Mouse (Mus musculus) bone marrow macrophage, adult 2 months (primary cell): ENCODE measurements around the gene Cpa1. TPM values are rescaled to one million over a fixed set of nuclear protein-coding genes. Genes with fewer than 3 reads are reported as not detected.

Experiments used
- H3K27ac ChIP-seq: 2 replicates; pipeline ENCODE4 v1.5.1; 2012; ENCODE audit warnings: low read depth, low read length; ENCODE audit not compliant: insufficient read depth
- H3K4me1 ChIP-seq: 2 replicates; pipeline ENCODE4 v1.6.1; 2012; ENCODE audit warnings: low read length; ENCODE audit not compliant: control insufficient read depth, insufficient read depth
- H3K4me3 ChIP-seq: 2 replicates; pipeline ENCODE4 v1.5.1; 2012; ENCODE audit warnings: mild to moderate bottlenecking, low read length, moderate library complexity; ENCODE audit not compliant: insufficient read depth
- CTCF ChIP-seq: IDR thresholded peaks from 2 replicates; pipeline ENCODE4 v1.5.1; 2012; ENCODE audit warnings: low read depth, mild to moderate bottlenecking, low read length, moderate library complexity
- POLR2A ChIP-seq: IDR thresholded peaks from 2 replicates; pipeline ENCODE4 v1.6.1; 2012; ENCODE audit warnings: mild to moderate bottlenecking, low read depth, low read length, borderline replicate concordance
- polyA plus RNA-seq: library from polyadenylated mRNA; stranded (reverse); fragments of >200 nt; gene quantifications from 2 replicates; pipeline ENCODE4 v1.2.4, GENCODE M21; 2012; ENCODE audit not compliant: missing spikeins, insufficient read depth, insufficient read length

Gene Cpa1
- polyA plus RNA-seq, 1 experiment: not detected

DNA sequence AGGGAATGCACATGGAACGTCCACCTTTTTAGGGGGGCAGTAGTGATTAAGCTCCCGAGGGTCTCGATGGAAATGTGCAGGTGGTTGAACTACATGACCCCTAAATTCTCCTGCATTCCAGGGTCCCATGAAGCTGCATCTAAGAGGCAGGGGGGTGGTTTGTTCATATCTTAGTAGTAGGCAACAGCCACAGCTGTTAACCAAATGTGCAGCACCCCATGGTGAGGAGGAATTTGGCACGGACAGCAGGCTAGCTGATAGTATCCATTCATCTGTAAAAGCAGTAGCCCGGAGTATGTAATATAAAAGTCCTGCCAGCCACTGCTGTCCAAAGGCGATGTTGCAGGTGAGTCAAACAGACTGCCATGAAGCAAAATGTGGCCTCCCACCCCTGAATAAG is 6.4 kb downstream of the Cpa1 start:
- Histone ChIP-seq H3K4me1 (no peaks in the 10 kb centered on the region), H3K4me3 (no peak overlapping the region), H3K27ac (no peak overlapping the region)
- TF ChIP-seq POLR2A (no peak), CTCF (no peak)

GRCm38 (mm10) chr6:30649651-30650296 is 10.8 kb downstream of the Cpa1 start:
- no peaks in the 10 kb centered on the region for H3K4me1 ChIP-seq
- no peak for TF ChIP-seq CTCF
- no peak overlapping the region for H3K4me3 ChIP-seq
- H3K27ac ChIP-seq: no peak overlapping the region

DNA sequence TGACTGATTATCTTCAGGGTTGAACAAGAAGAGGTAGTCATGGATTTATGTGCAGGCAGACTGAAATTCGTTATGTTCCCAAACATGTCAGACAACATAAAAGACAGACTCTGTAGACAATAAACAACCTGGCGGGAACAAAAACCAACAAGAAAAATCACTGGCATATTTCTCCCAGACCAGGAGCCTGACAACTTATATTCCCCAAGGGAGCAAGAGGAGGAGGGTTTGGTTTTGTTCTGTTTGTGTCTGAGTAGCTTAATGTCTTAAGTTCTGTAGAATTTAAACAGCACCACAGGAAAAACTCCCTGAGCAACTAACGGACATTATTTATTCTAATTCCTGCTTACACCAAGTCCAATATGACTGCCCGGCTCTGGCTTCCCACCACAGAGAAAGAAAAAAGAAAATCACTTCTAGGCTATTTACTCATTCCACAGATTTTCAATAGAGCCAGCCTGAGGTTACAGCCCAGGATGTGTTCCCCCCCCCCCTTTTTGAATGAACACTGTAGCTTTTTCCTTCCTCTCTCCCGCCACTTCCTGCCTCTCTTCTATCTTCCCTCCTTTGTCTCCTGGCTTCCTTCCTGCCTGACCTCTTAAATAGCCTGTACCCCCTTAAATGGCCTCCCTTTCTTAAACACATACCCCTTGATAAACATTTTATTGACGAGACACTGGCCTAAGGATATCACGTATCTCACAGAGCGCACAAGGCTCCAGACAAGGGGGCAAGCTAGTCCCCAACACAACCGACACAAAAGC is 13.6 kb downstream of the Cpa1 start:
- H3K27ac ChIP-seq: no peak overlapping the region
- H3K4me3 ChIP-seq: no peak overlapping the region
- TF ChIP-seq POLR2A: no peak
- TF ChIP-seq CTCF: no peak
- no peaks in the 10 kb centered on the region for H3K4me1 ChIP-seq

DNA sequence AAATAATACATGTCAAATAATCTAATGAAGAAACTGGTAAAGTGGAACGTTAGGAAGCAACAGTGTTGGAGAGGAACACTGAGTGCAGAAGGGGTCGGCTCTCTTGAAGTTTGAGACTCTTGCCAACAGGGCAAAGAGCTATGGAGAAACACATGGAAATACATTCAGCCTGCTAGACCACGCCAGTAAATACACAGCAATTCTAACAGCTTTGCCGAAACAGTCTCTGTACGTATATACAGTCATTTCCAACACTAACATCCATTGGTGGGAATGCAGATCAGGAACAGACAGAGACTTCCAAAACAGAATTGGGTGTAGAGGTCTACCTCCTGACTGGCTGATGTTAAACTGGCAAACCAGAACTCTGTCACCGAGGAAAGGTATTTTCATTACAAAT is 14.5 kb downstream of the Cpa1 start:
- TF ChIP-seq CTCF: no peak
- TF ChIP-seq POLR2A: no peak
- Histone ChIP-seq H3K4me1 (no peaks in the 10 kb centered on the region), H3K4me3 (no peak overlapping the region), H3K27ac (no peak overlapping the region)

DNA sequence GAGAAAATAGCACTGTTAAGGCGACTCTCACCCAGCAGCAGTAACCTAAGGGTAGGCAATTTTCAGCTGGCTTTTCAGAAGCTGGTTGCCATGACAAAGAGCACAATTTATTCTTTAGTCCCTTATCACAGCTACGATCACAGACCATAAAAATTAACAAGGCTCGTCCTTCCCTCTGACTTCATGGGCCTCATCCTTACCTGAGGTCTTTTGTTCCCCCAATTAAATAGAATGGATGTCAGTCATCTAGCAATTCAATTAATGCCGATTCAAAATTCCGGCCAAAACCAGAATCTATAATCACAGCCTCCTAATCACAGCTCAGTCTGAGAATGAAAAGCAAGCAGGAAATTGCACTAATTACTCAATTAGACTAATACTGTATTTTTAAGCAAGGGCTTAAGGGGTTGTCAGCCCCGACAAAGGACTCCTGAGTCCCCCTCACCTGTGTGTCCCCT is 15.4 kb downstream of the Cpa1 start:
- TF ChIP-seq CTCF (no peak), POLR2A (no peak)
- H3K4me3 ChIP-seq: no peak overlapping the region
- no peaks in the 10 kb centered on the region for H3K4me1 ChIP-seq
- H3K27ac ChIP-seq: no peak overlapping the region

GRCm38 (mm10) chr6:30654932-30655331 is 15.9 kb downstream of the Cpa1 start:
- TF ChIP-seq CTCF: no peak
- TF ChIP-seq POLR2A: no peak
- Histone ChIP-seq H3K4me3 (no peak overlapping the region), H3K27ac (no peak overlapping the region), H3K4me1 (no peaks in the 10 kb centered on the region)

DNA sequence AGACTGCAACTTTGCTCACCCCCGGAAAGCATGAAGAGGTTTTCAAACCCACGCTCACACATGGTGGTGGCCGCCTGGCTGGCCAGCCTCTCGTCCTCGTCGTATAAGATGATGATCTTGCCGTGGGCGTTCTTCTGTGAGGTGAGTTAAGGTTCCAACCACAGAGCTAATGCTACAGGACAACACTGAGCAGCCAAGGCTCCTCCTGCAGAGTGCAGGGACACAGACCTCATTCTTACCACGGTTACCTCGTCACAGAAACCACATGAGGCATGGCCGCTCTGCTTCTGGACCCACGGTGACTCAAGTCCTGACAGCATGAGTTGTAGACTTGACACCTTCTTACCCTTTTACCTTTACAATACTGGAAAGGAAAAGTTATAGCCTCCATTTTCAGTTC is 18.3 kb downstream of the Cpa1 start:
- Histone ChIP-seq H3K4me1 (no peaks in the 10 kb centered on the region), H3K27ac (no peak overlapping the region), H3K4me3 (no peak overlapping the region)
- no peak for TF ChIP-seq CTCF
- TF ChIP-seq POLR2A: no peak

GRCm38 (mm10) chr6:30658619-30659018 is 19.6 kb downstream of the Cpa1 start:
- H3K27ac ChIP-seq: no peak overlapping the region
- H3K4me3 ChIP-seq: no peak overlapping the region
- no peaks in the 10 kb centered on the region for H3K4me1 ChIP-seq
- TF ChIP-seq CTCF: no peak
- no peak for TF ChIP-seq POLR2A

DNA sequence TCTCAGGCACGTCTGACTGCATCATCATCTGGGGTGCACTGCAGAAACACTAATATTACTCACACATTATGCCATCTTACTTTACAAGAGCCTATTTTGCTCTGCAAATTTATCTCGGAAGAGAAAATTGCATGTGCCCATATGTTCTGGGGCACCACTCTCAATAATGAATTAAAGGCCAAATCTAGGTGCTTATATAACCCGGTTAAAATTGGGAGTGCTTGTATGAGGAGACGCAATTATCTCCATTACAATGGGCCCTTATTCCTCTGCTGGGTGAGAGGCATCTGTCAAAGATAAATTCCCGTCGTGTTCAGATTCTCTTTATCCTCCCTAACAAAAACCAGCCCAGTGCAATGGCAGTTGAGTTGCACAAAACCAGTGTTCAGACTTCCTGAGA is 25.8 kb downstream of the Cpa1 start:
- TF ChIP-seq CTCF (no peak), POLR2A (no peak)
- Histone ChIP-seq H3K4me1 (no peaks in the 10 kb centered on the region), H3K27ac (no peak overlapping the region), H3K4me3 (no peak overlapping the region)

DNA sequence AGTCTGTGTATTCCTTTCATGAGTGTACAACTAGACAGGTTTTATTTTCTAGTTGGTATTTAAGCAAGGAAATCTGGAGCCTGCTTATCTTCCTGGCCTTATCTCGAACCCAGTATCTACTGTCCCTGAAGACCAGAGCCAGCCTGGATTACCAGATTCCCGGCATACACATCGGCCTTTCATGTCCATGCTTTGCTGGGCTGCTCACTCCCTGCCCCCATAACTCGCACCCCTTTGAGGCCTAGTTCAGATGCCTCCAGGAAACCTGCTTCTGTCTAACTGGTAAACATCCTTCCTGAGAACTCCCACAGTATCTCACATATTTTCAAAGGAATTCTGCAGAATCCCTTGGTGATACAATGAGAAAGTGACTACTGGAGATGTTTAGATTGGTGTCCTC is 26.3 kb downstream of the Cpa1 start:
- Histone ChIP-seq H3K4me1 (no peaks in the 10 kb centered on the region), H3K27ac (no peak overlapping the region), H3K4me3 (no peak overlapping the region)
- TF ChIP-seq CTCF: no peak
- TF ChIP-seq POLR2A: no peak
